Mouse (Mus musculus) G1E-ER4 (cell line): Measurements from ENCODE around the gene Glmp. TPM values are rescaled to one million over a fixed set of nuclear protein-coding genes. Genes with fewer than 3 reads are reported as not detected.

Source experiments
- GATA1 ChIP-seq: IDR thresholded peaks from one replicate; pipeline ENCODE4 v1.8.0; 2012; ENCODE audit warnings: low read length, inconsistent platforms
- polyA plus RNA-seq: library from polyadenylated mRNA; stranded (reverse); fragments of >175 nt; gene quantifications from 2 replicates; pipeline ENCODE4 v1.2.3, GENCODE M21; 2012

Glmp gene
- polyA plus RNA-seq, result 18.7 and 56.8 TPM in 2 replicates

- no peak for TF ChIP-seq GATA1
Observed at GRCm38 (mm10) chr3:88324951-88325405, at the start of gene Glmp. Gene Glmp, plus strand, starts transcription at chr3:88325023.

GRCm38 (mm10) chr3:88276121-88276520 is 48.7 kb upstream of the Glmp start:
- TF ChIP-seq GATA1, result no peak

GRCm38 (mm10) chr3:88276529-88277143 is 48.2 kb upstream of the Glmp start:
- no peak for TF ChIP-seq GATA1

GRCm38 (mm10) chr3:88280035-88280434 is 44.8 kb upstream of the Glmp start:
- no peak for TF ChIP-seq GATA1

GRCm38 (mm10) chr3:88287110-88287509 is 37.7 kb upstream of the Glmp start, which contains the start of gene Gm38392:
Gene Gm38392, minus strand, starts transcription at chr3:88287210.
- no peak for TF ChIP-seq GATA1

- TF ChIP-seq GATA1, result no peak
Observed at GRCm38 (mm10) chr3:88291970-88292369, 32.9 kb upstream of the Glmp start.

- no peak for TF ChIP-seq GATA1
Observed at GRCm38 (mm10) chr3:88296110-88296560, 28.7 kb upstream of the Glmp start.

- no peak for TF ChIP-seq GATA1
Observed at GRCm38 (mm10) chr3:88296561-88297318, 28.1 kb upstream of the Glmp start, which contains the start of the genes Tsacc and Cct3. Gene Tsacc, minus strand, starts transcription at chr3:88296999. Gene Cct3, plus strand, starts transcription at chr3:88297116.

- TF ChIP-seq GATA1, result no peak
Observed at GRCm38 (mm10) chr3:88297321-88297851, 27.4 kb upstream of the Glmp start.

- no peak for TF ChIP-seq GATA1
Observed at GRCm38 (mm10) chr3:88299172-88299571, 25.7 kb upstream of the Glmp start.

- no peak for TF ChIP-seq GATA1
Observed at GRCm38 (mm10) chr3:88328956-88329355, 4.1 kb downstream of the Glmp start.

GRCm38 (mm10) chr3:88331282-88331681 is 6.5 kb downstream of the Glmp start:
- TF ChIP-seq GATA1, result no peak

GRCm38 (mm10) chr3:88334029-88334658 is 9.3 kb downstream of the Glmp start:
- no peak for TF ChIP-seq GATA1

- no peak for TF ChIP-seq GATA1
Observed at GRCm38 (mm10) chr3:88334902-88335435, 10.1 kb downstream of the Glmp start.

- no peak for TF ChIP-seq GATA1
Observed at GRCm38 (mm10) chr3:88335436-88336053, 10.7 kb downstream of the Glmp start.
